Mouse (Mus musculus) megakaryocyte, embryonic 14.5 days (primary cell): ENCODE data around the gene Cnksr2.

ENCODE experiments used
- FLI1 ChIP-seq: IDR thresholded peaks from 2 replicates; pipeline ENCODE4 v1.6.1; 2012; ENCODE audit warnings: low read length, inconsistent platforms, mixed read lengths
- GATA1 ChIP-seq: IDR thresholded peaks from 3 replicates; pipeline ENCODE4 v1.6.1; 2012; ENCODE audit warnings: mixed read lengths, low read length, inconsistent platforms, borderline replicate concordance

DNA sequence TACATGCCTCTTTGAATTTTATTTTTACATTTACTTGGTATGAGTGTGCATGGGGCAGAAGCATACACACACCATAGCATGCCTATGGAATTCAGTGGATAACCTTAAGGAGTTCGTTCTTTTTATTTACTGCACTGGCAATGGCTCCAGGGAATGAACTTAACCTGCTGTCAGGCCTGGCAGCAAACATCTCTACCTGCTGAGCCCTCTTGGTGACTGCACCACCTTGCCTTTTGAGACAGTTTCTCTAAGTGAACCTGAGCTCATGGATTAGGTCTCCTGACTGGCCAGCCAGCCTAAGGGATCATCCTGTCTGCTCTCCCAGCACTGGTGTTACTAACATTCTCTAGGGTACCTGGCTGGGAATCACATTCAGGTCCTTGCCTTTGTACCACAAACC is 106.5 kb downstream of the Cnksr2 start:
- no peak for TF ChIP-seq GATA1
- no peak for TF ChIP-seq FLI1
